Mouse (Mus musculus) left cerebral cortex, postnatal 25 days (tissue): Measurements from ENCODE around the gene Olfr1093. TPM values are rescaled to one million over a fixed set of nuclear protein-coding genes. Genes with fewer than 3 reads are reported as not detected.
A peak's percentile ranks its signal among the peaks of the same experiment; 100 is the strongest.

Source experiments
- DNase-seq, 2 experiments: peaks; one replicate each; pipeline ENCODE4 v3.0.0; 2022; ENCODE audit warnings: low spot score in 2 of 2, mixed read lengths in 1 of 2
- intact Hi-C: fragments of 180-260 bp; cut with DNase I; formaldehyde crosslinking; loops from one replicate; pipeline ENCODE4 v1.15.1; 2025
- total RNA-seq, 2 experiments: library from RNA; stranded (reverse); gene quantifications; 2 replicates each; pipeline ENCODE4 v1.2.3; 2021

Gene Olfr1093
- total RNA-seq, result not detected

DNA sequence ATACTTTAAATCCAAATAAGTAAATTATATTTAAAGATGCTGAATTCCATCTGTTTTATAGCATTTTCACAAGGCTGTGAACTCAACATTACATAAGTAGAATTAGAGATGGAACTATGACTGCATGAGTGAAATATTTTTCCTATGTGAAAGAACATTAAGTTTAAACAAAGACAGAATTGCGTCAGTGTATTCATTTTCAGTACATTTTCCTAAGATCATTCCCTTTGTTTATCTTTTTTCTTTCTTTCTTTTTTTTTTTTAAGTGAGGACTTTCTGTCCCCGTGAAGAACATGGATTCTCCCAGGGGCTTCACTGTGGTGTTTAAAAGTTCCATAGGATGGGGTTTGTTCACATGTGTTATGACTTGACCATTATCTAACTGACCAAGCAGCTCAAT lies at the start of gene Olfr1093:
TSS of gene Olfr1093 (plus strand) at position 301 of the 400 bp plus-strand sequence.
- intact Hi-C loops, result no loop called here
- no peak for DNase-seq

DNA sequence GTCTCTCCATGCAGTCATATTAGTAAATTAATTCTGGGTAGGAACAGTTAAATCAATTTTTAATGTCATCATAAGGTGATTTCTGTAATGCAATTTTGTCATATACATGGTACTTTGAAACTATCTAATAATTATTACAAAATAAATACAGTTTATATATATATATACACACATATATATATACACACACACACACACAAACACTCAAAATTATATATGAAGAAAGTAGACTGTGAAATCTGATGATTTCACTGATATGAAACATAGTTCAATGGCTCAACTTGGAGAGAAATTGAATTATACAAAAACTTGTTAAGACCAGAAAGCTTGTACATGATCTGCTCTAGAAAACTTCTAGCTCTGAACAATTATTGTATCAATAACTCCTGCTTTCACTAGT lies 48.7 kb upstream of the Olfr1093 start, which contains the start of gene Olfr1089:
TSS of gene Olfr1089 (minus strand) at position 101 of the 400 bp plus-strand sequence.
- DNase-seq, result no peak
- intact Hi-C loops, result no loop called here

DNA sequence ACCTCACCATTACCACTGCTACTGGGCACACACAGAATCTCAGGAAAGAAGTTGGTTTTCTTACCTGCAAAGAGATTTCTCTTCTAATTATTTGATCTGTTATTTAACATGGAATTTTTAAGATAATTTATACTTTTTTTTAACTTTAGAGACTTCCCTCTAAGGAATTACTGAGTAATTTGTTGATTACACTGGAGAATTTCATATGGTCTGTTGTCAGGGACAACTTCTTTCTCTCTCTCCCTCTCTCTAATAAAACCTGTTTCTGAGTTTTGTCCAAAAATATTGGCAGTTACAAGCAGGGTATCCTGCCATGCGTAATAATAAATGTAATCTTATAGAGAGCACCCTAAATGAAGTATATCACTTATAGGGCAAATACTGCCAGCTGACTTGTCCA lies 23.4 kb upstream of the Olfr1093 start, which contains the start of gene Olfr1090:
TSS of gene Olfr1090 (minus strand) at position 101 of the 400 bp plus-strand sequence.
- DNase-seq, result no peak
- intact Hi-C loops, result no loop called here

DNA sequence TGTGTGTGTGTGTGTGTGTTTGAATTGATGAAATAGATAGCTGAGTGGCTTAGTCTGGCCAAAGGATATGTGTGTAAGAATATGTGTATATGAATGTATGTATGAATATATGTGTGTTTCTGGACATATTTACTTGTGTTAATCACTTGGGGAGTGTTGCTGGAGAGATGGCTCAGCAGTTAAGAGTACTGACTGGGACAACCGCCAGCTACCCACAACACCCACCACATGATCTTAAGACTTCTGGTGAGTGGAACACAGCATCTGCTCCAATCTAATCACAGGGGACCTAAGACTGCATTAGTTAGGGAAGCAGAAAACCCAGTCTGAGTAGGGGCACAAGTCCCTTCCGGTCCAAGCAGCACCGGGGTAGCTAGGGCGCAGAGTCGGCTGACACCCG lies 21.2 kb upstream of the Olfr1093 start:
- intact Hi-C loops, result no loop called here
- DNase-seq, result peak in 1 of 2 experiments; percentile 42

DNA sequence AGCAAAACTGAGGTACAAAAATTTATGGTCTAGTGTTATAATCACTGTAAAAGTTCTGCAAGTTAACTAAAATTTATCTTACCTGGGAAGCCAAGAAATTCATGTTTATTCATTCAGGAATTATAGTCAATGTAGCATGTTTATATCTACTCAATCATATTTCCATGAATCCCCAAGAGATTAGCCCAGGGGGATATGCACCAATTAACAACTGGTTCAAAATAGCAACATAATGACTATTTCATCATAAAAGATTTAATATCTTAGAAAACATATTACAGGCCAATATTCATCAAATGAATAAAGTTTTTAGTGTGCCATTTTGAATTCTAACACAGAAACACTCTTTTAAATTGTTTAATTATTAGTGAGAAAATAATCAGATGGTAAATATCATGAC lies 27.6 kb downstream of the Olfr1093 start, which contains the start of gene Olfr141:
TSS of gene Olfr141 (minus strand) at position 101 of the 400 bp plus-strand sequence.
- intact Hi-C loops, result no loop called here
- DNase-seq, result no peak

DNA sequence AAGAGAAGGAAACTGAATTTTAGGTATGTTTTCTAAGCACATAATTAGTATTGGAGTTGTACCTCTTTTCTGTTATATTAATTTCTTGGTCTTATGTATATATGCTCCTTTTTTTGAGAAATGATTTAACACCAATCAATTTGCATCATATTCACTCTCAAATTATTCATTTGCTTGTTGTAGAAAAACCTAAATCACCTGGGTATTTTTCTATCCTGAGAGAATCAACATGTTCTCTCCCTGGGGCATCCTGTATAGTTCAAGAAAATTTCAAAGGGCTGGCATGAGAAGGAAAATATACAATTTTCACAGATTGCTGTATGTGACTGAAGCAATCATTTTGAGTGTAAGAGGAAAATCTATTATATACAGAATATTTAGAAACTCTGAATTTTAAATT lies 42.1 kb downstream of the Olfr1093 start, which contains the start of gene Olfr1094:
TSS of gene Olfr1094 (plus strand) at position 301 of the 400 bp plus-strand sequence.
- intact Hi-C loops, result no loop called here
- no peak for DNase-seq

Other genes with a start within 250 kb of the Olfr1093 start
- not detected for gene Olfr1079, start 240.0 kb upstream of the Olfr1093 start, total RNA-seq
- not detected for gene Olfr1080, start 224.2 kb upstream of the Olfr1093 start, total RNA-seq
- not detected for gene Olfr1082, start 183.5 kb upstream of the Olfr1093 start, total RNA-seq
- not detected for gene Olfr1084, start 142.8 kb upstream of the Olfr1093 start, total RNA-seq
- not detected for gene Olfr1085, start 120.5 kb upstream of the Olfr1093 start, total RNA-seq
- not detected for gene Olfr1086, start 102.4 kb upstream of the Olfr1093 start, total RNA-seq
- not detected for gene Olfr1087, start 84.1 kb upstream of the Olfr1093 start, total RNA-seq
- not detected for gene Olfr1089, start 48.8 kb upstream of the Olfr1093 start, total RNA-seq
- gene Olfr1090, start 23.5 kb upstream of the Olfr1093 start, total RNA-seq, result not detected
- not detected for gene Olfr141, start 27.5 kb downstream of the Olfr1093 start, total RNA-seq
- gene Olfr1094, start 42.2 kb downstream of the Olfr1093 start, total RNA-seq, result not detected
- not detected for gene Olfr1095, start 69.2 kb downstream of the Olfr1093 start, total RNA-seq
- gene Gm13723, start 92.3 kb downstream of the Olfr1093 start, total RNA-seq, result not detected
- gene Olfr1097, start 109.7 kb downstream of the Olfr1093 start, total RNA-seq, result not detected
- gene Olfr1098, start 142.1 kb downstream of the Olfr1093 start, total RNA-seq, result not detected
- gene Olfr1099, start 178.2 kb downstream of the Olfr1093 start, total RNA-seq, result not detected
- gene Olfr1100, start 197.5 kb downstream of the Olfr1093 start, total RNA-seq, result not detected
- not detected for gene Olfr1101, start 208.7 kb downstream of the Olfr1093 start, total RNA-seq
- gene Olfr1102, start 215.9 kb downstream of the Olfr1093 start, total RNA-seq, result not detected
- gene Olfr1104, start 244.6 kb downstream of the Olfr1093 start, total RNA-seq, result not detected